Mouse (Mus musculus) granulocyte monocyte progenitor cell, adult 5-6 weeks (primary cell): ENCODE measurements at regions not wholly inside any gene's neighbourhood (a gene's known extent, or its start where the extent isn't known, plus 50 kb on each side); places are given as distances from the start of the nearest gene placed in this dataset.

ENCODE experiments used
- ATAC-seq: replicated peaks from 2 replicates; pipeline ENCODE4 v1.8.0; 2016; ENCODE audit warnings: mild to moderate bottlenecking, moderate TSS enrichment, inconsistent platforms; ENCODE audit not compliant: poor library complexity, severe bottlenecking

GRCm38 (mm10) chr6:55781146-55781545 lies 55.5 kb upstream of the Itprid1 start:
- ATAC-seq = no peak

GRCm38 (mm10) chr6:55775527-55775926 lies 61.2 kb upstream of the Itprid1 start:
- no peak for ATAC-seq

GRCm38 (mm10) chr6:55770341-55770740 lies 66.4 kb upstream of the Itprid1 start:
- ATAC-seq = no peak

- ATAC-seq = no peak
These were observed 74.4 kb upstream of the Neurod6 start for GRCm38 (mm10) chr6:55755491-55755890.

GRCm38 (mm10) chr6:55750831-55751230 lies 69.8 kb upstream of the Neurod6 start:
- ATAC-seq = no peak

- no peak for ATAC-seq
These were observed 64.7 kb upstream of the Neurod6 start for GRCm38 (mm10) chr6:55745859-55746151.

GRCm38 (mm10) chr6:55745105-55745858 lies 64.2 kb upstream of the Neurod6 start:
- no peak for ATAC-seq

- peak; percentile 62 for ATAC-seq
These were observed 50.3 kb upstream of the Neurod6 start for GRCm38 (mm10) chr6:55731301-55731826.
